In the genomic region with DNA sequence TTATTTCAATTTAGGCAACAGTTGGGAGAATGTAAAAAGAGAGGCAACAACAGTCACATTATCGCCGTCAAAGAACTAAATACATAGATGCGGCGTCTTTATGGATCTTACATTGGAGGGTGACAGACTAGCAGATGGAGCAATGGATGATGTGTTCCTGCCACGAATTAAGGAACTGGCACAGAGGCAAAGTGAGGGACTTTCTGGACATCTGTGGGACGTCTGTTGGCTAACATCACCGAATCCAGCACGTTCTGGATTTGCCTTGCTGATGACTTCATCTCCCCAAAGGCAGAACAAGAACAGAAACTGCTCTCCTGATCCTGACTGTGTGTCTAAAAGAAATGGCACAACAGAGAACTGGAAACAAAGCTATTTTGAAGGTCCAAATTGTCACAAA, we compare ENCODE assay signal across 13 mouse cellular contexts.
DNase-seq lines count a peak whose midpoint lies in the region; ATAC-seq and TF ChIP-seq lines count a peak whose summit lies in the region.
"Had no signal": no experiment of that assay in that cellular context is flagged by ENCODE, and none has a peak within 500 bp of the region (broad histone marks: within the 10 kb centered on the region; RNA-seq: fewer than 3 reads in every experiment).

No protein-coding gene starts in this region.

- H3K4me3 ChIP-seq in cerebellum, adult 2 months (replicated peaks; ENCODE audit: insufficient read depth, low read depth, low read length): no peak overlapping the region
- no peak overlapping the region for H3K4me3 ChIP-seq in heart, embryonic 12.5 days
- H3K4me3 ChIP-seq: liver, embryonic 15.5 days; midbrain, embryonic 13.5 days; neural tube, embryonic 12.5 days had no signal

- H3K27me3 ChIP-seq in cerebellum, adult 2 months (ENCODE audit: control insufficient read depth, insufficient read depth, low read length): no peaks in the 10 kb centered on the region
- H3K27me3 ChIP-seq in heart, embryonic 12.5 days (replicated peaks): no peaks in the 10 kb centered on the region
- H3K27me3 ChIP-seq: liver, embryonic 15.5 days; midbrain, embryonic 13.5 days; neural tube, embryonic 12.5 days had no signal

- H3K9me3 ChIP-seq in heart, embryonic 12.5 days (replicated peaks): peaks cover 3% of the 10 kb centered on the region; the same call in 1 of the 2 replicates
- H3K9me3 ChIP-seq: liver, embryonic 15.5 days; midbrain, embryonic 13.5 days; neural tube, embryonic 12.5 days had no signal

- no peak for ATAC-seq in heart, embryonic 12.5 days (ENCODE audit: insufficient number of reproducible peaks, low FRiP score)
- ATAC-seq: midbrain, embryonic 13.5 days had no signal

- peak; percentile 70 to 79 for DNase-seq in cerebellum, postnatal 10 days
- DNase-seq in cerebellum, adult 2 months: no peak
- peak; percentile 87 for DNase-seq in heart, adult 11 months
- peak; percentile 24 for DNase-seq in right cerebral cortex, adult 18-20 months
- no peak for DNase-seq in right cerebral cortex, postnatal 14 days
- DNase-seq in telencephalon, adult 2 months (ENCODE audit: low read depth, low spot score): peak; percentile 23
- DNase-seq in adrenal gland, postnatal 25 days: no peak
- DNase-seq: adrenal gland, adult 8-10 months; retina, postnatal 1 day had no signal

- H3K36me3 ChIP-seq in heart, embryonic 12.5 days: no peaks in the 10 kb centered on the region
- H3K36me3 ChIP-seq: liver, embryonic 15.5 days; midbrain, embryonic 13.5 days; neural tube, embryonic 12.5 days had no signal

- H3K4me2 ChIP-seq in heart, embryonic 12.5 days: no peak overlapping the region
- H3K4me2 ChIP-seq: liver, embryonic 15.5 days; midbrain, embryonic 13.5 days; neural tube, embryonic 12.5 days had no signal

- 19% methylated on average over 8 of the region's 8 CpGs for WGBS in cerebellum, adult 2 months
- 81% methylated on average over 8 of the region's 8 CpGs for WGBS in heart, embryonic 12.5 days

- no peaks in the 10 kb centered on the region for H3K4me1 ChIP-seq in cerebellum, adult 2 months (ENCODE audit: control insufficient read depth, insufficient read depth, low read length)
- H3K4me1 ChIP-seq in heart, embryonic 12.5 days (replicated peaks): no peaks in the 10 kb centered on the region
- H3K4me1 ChIP-seq: liver, embryonic 15.5 days; midbrain, embryonic 13.5 days; neural tube, embryonic 12.5 days had no signal

- H3K9ac ChIP-seq in heart, embryonic 12.5 days: no peak overlapping the region
- H3K9ac ChIP-seq: liver, embryonic 15.5 days; midbrain, embryonic 13.5 days; neural tube, embryonic 12.5 days had no signal

- no peak for TF ChIP-seq POLR2A in cerebellum, adult 2 months (IDR thresholded peaks at IDR 0.05; ENCODE audit: borderline replicate concordance, insufficient read depth, low read length)

- no peak for TF ChIP-seq CTCF in cerebellum, adult 2 months (IDR thresholded peaks at IDR 0.05; ENCODE audit: borderline replicate concordance, insufficient read depth, low read depth, low read length)

- H3K27ac ChIP-seq in cerebellum, adult 2 months (ENCODE audit: insufficient read depth, low read length): no peak overlapping the region
- H3K27ac ChIP-seq in heart, embryonic 12.5 days (ENCODE audit: poor library complexity, severe bottlenecking): no peak overlapping the region
- H3K27ac ChIP-seq: liver, embryonic 15.5 days; midbrain, embryonic 13.5 days; neural tube, embryonic 12.5 days had no signal

Comparison
In these comparisons a context has a peak if more than half of its experiments do, and no peak if none do; other contexts are left out.
1. DNase-seq: peak in cerebellum, postnatal 10 days (2 of 2), heart, adult 11 months (single experiment), right cerebral cortex, adult 18-20 months (single experiment) and telencephalon, adult 2 months (single experiment); none in cerebellum, adult 2 months (0 of 2), right cerebral cortex, postnatal 14 days (single experiment) and adrenal gland, postnatal 25 days (single experiment).